Mouse (Mus musculus): Measurements from ENCODE around the gene 1700069L16Rik.

GRCm38 (mm10) chr5:113682472-113682871 is 42.1 kb downstream of the 1700069L16Rik start:
- TF ChIP-seq EP300 (IDR thresholded peaks at IDR 0.05; ENCODE audit: low read depth) (no peak), CTCF (IDR thresholded peaks at IDR 0.05; ENCODE audit: low read depth) (no peak)
